Mouse (Mus musculus): ENCODE results near the gene Nfib.

DNA sequence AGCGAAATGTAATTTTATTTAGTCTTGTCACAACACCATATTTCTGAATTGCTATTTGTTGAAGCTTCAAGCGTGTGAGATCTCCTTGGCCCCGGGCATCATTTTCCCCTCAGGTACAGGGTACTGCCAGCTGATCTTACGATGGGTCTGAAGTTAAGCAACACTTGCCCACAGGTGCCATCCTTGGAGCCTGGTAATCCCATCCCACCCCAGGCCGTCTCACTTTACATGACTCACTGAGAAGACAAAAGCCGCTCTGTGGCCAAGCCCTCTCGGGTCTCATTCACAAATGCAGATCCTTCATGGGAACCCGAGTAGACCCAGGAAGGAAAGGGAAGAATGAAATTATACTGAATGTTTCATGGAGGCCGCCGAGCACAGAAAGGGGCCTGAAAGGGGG, 18.5 kb upstream of the Nfib start:
- TF ChIP-seq EP300 (IDR thresholded peaks at IDR 0.05; ENCODE audit: low read depth) (no peak), CTCF (IDR thresholded peaks at IDR 0.05; ENCODE audit: low read depth) (no peak)

Data from liver, embryonic 14.5 days (tissue).